Mouse (Mus musculus) ovary, adult 18-20 months (tissue): ENCODE data around the gene Utp6.

Experiments used
- DNase-seq: peaks from one replicate; pipeline ENCODE4 v3.0.0; 2022; ENCODE audit warnings: low spot score, mixed read lengths

Gene Utp6

GRCm38 (mm10) chr11:79961346-79962124 lies 655 bp downstream of the Utp6 start:
- no peak for DNase-seq

DNA sequence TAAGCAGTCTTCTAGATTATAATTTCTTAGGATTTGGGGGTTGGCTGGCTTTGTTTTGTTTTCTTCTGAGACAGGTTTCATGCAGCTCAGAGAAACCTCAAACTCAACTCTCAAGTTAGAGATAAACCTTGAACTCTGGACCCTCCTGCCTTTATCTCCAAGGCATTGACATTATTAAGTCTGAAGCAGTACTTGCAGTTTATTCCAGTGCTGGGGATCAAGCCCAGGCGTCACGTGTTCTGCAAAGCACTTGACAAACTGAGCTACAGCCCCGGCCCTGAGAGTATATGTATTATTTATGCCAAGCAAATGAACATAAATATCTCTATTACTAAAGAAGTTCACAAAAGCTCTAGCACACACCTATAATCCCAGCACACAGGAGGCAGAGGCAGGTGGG lies 14.9 kb downstream of the Utp6 start:
- DNase-seq: no peak

GRCm38 (mm10) chr11:79943601-79944000 lies 18.6 kb downstream of the Utp6 start:
- no peak for DNase-seq

DNA sequence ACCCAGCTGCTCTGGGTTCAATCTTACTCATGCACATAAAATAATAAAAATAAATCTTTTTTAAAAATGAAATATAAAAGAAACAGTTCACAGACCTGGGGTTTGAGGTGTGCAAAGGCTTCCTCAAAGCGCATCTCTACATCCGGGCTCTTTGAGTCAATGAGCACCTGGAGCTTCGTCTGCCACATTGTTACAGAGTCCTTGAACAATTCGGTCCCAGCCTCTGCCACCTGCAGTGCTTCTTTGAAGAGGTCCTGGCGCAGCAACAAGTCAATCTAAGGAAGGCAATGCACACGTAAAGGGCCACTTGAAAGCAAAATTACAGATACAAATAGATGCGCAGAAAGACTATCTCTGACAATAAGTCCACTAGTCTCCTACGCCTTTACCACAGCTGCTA lies 19.1 kb downstream of the Utp6 start:
- no peak for DNase-seq

- DNase-seq: no peak
These were observed 26.4 kb downstream of the Utp6 start for GRCm38 (mm10) chr11:79935766-79936165.

DNA sequence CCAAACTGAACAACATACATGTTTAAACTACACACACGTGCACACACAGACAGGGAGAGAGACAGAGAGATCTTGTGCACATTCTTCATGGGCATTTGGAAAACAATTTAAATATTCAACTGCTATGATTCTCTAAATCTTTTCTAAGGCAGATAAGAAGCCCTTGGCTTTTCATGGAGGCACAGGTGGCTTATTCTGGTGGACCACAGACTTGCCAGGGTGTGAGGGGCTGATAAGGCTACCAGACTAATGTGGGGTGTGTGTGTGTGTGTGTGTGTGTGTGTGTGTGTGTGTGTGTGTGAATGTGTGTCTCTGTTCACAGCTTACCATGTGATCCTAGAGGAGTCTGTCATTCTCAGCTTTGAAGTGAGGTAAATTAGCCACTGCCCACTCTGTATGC lies 39.4 kb downstream of the Utp6 start:
- no peak for DNase-seq

GRCm38 (mm10) chr11:79922157-79922556 lies 40.0 kb downstream of the Utp6 start:
- DNase-seq: no peak

GRCm38 (mm10) chr11:79920505-79921025 lies 41.6 kb downstream of the Utp6 start:
- no peak for DNase-seq

DNA sequence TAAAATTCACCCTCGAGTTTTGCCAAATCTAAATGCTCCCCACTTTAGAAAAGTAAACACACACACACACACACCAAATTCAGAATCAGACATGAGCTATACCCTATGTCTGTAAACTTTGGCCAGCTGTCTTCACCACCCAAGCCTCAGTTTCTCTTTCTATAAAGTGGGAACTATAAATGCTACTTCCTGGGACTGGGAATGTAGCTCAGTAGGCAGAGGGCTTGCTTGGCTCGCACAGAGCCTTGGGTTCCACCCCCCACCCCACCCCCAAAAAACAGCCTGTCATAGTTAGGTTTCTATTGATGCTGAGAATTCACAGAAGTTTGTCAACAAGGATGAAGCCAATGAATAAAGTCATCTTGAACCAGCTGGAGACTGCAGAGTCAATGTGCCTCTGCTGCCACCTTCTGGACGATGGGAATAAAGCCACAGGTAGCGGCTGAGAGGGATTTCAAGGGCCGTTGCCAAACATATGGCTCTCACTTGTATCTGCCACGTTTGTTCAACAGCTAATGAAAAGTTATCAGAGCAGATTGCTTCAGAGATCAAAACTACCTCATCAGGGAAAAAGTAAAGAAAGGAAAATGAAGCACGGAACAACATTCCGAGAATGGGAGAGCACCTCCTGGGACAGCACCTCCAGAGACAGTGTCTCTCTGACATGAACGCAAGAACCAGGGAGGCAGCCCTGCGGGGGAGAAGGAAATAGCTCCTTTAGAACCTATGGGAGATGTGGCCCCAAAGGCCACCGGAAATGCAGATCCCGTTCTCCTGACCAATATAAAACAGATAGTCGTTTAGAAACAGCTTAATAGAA lies 42.3 kb downstream of the Utp6 start:
- DNase-seq: peak; percentile 58

- DNase-seq: no peak
These were observed 46.4 kb downstream of the Utp6 start for GRCm38 (mm10) chr11:79915696-79916349.

DNA sequence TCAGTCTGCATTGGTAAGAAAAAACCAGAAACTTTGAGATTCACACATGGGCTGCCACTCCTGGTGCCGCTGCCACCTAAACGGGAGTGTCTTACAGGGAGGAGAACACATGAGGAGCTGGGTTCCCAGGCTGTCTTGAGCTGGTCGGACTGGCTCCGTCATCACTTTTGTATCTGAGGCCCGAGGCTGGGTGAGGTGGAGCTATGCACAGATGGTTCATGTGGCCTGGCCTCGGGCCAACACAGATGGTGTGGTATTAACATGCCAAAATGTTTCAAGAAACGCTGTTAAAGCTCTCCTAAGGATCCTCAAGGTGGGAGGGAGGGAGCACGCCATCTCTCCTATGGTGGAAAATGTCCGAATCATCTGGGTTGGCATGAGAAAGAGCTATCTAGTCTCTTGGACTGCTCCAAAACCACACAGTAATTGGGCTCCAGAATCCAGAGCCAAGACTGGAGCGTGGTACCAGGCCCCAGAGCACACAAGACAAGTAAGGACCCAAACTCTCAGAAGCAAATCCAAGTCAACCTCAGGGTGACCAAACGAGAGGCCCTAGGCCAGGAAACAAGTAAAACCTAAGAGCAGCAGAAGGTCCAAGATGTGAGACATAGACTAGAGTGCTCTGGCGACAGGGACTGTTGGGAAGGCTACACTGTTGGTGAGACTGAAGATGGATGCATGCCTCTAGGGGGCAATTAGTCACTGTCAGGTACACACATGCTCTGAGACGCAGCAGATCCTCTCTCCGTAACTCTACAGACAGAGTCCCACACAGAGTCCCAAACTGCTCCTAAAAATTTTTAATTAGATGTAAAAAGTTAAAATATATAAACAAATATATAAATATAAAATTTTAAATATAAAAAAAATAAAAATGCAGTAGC lies 53.3 kb downstream of the Utp6 start:
- no peak for DNase-seq

- no peak for DNase-seq
These were observed 55.3 kb downstream of the Utp6 start for GRCm38 (mm10) chr11:79906920-79907319.

DNA sequence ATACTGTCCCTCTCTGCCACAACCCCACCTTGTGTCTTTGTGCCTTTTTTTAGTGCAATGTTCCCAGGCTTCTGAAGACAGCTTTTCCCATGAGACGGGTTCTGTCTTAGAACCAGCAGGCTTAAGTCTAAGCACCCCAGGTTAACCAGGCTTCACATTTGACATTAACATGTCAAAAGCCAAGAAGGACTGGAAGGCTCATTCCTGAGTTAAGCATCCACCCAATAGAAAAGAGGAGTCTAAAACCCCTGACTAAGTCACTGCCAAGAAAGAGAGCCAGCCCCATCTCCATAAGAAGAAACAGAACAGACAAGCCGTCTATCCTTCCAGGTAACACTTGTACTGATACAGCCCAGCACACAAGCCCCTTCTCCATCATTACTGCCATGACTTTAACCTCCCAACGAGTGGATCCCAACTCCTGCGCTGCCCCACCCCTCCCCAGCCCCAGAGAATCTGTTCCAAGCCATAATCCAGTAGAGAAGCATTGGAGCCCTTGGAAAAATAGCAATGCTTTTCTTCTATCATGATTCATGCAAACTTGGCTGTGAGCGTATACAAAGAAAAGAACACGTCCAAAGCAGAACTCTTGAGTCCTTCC lies 59.2 kb downstream of the Utp6 start:
- DNase-seq: no peak

GRCm38 (mm10) chr11:79901146-79901545 lies 61.0 kb downstream of the Utp6 start:
- no peak for DNase-seq

- DNase-seq: no peak
These were observed 69.9 kb downstream of the Utp6 start for GRCm38 (mm10) chr11:79892259-79892658.

- DNase-seq: no peak
These were observed 71.4 kb downstream of the Utp6 start for GRCm38 (mm10) chr11:79890822-79891221.

GRCm38 (mm10) chr11:79886961-79887360 lies 75.2 kb downstream of the Utp6 start:
- no peak for DNase-seq

- no peak for DNase-seq
These were observed 75.8 kb downstream of the Utp6 start for GRCm38 (mm10) chr11:79886395-79886794.

GRCm38 (mm10) chr11:79885713-79886393 lies 76.3 kb downstream of the Utp6 start:
- DNase-seq: no peak

DNA sequence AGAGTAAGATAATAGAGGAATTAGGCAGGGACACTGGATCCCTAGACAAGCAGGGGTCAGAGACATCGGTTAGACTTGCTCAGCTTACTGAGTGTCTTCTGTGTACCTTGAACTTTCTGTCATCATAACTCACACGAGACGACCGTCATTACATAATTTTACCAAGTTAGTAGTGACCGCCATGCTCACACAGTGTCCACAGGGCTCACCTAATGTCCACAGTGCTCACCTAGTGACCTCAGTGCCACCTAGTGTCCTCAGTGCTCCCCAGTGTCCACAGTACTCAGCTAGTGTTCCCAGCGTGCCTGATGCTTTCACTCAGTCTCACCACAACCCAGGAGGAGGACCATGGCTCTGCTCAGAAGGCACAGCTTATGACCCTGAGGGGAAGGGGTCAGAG lies 77.4 kb downstream of the Utp6 start:
- no peak for DNase-seq
